Mouse (Mus musculus) cerebellum, adult 2 months (tissue): ENCODE data around the gene Dnal1. TPM values are rescaled to one million over a fixed set of nuclear protein-coding genes. Genes with fewer than 3 reads are reported as not detected.

ENCODE experiments used
- DNase-seq, 2 experiments: peaks; one replicate each; pipeline ENCODE4 v3.0.0; 2021
- H3K27ac ChIP-seq: fragments of 200-500 bp; 2 replicates; pipeline ENCODE4 v1.5.1; 2012; ENCODE audit warnings: low read length, control low read depth, inconsistent platforms; ENCODE audit not compliant: insufficient read depth
- H3K27me3 ChIP-seq: fragments of 200-500 bp; 2 replicates; pipeline ENCODE4 v1.6.1; 2012; ENCODE audit warnings: inconsistent platforms, mild to moderate bottlenecking, low read length, moderate library complexity; ENCODE audit not compliant: control insufficient read depth, insufficient read depth
- H3K4me1 ChIP-seq: fragments of 200-500 bp; 2 replicates; pipeline ENCODE4 v1.6.1; 2011; ENCODE audit warnings: low read length; ENCODE audit not compliant: control insufficient read depth, insufficient read depth
- H3K4me3 ChIP-seq: fragments of 200-500 bp; replicated peaks from 2 replicates; pipeline ENCODE3; 2011; ENCODE audit warnings: mild to moderate bottlenecking, low read depth, low read length, control low read depth; ENCODE audit not compliant: insufficient read depth
- CTCF ChIP-seq: fragments of 200-500 bp; IDR thresholded peaks from 2 replicates; pipeline ENCODE4 v1.5.1; 2011; ENCODE audit warnings: low read depth, mild to moderate bottlenecking, control low read depth, low read length, moderate library complexity, borderline replicate concordance; ENCODE audit not compliant: insufficient read depth
- POLR2A ChIP-seq: fragments of 200-500 bp; IDR thresholded peaks from 2 replicates; pipeline ENCODE4 v1.6.1; 2011; ENCODE audit warnings: low read length, control low read depth, borderline replicate concordance; ENCODE audit not compliant: insufficient read depth
- WGBS: fragments of 180-500 bp; shearing (Covaris S2); methylation state at CpG from one replicate; pipeline ENCODE4 v1.1.7; 2018; 5-methylcytosine and 5-hydroxymethylcytosine counted together
- polyA plus RNA-seq: library from polyadenylated mRNA; depleted of rRNA; stranded (reverse); fragments of >200 nt; gene quantifications from 2 replicates; pipeline ENCODE4 v1.2.3, GENCODE M21; 2012

Gene Dnal1
- polyA plus RNA-seq, 1 experiment, result 22.6 TPM

DNA sequence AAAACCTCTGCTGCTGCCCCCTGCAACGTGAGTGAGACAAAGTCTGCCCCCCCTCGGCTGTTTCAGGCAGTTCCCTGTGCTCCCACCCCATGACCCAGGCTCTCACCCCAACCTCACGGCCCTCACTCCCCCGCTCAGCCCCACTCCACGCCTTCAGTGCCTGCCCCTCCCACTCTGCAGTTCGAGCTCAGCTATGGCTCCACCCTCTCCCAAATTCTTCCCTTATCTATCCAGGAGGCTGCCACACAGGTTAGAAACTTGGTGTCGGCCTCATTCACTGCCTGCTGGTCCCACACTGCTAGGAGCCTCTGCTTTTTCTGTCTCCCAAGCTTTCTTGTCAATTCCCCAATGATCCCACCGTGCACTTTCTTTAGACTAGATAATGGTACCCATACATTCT lies 47.0 kb downstream of the Dnal1 start:
- no peaks in the 10 kb centered on the region for H3K27me3 ChIP-seq
- 84% methylated on average over 8 of the region's 8 CpGs for WGBS
- H3K4me3 ChIP-seq, result no peak overlapping the region
- no peak for DNase-seq
- no peak for TF ChIP-seq POLR2A
- no peak for TF ChIP-seq CTCF
- peaks cover 11% of the 10 kb centered on the region for H3K4me1 ChIP-seq
- no peak overlapping the region for H3K27ac ChIP-seq

DNA sequence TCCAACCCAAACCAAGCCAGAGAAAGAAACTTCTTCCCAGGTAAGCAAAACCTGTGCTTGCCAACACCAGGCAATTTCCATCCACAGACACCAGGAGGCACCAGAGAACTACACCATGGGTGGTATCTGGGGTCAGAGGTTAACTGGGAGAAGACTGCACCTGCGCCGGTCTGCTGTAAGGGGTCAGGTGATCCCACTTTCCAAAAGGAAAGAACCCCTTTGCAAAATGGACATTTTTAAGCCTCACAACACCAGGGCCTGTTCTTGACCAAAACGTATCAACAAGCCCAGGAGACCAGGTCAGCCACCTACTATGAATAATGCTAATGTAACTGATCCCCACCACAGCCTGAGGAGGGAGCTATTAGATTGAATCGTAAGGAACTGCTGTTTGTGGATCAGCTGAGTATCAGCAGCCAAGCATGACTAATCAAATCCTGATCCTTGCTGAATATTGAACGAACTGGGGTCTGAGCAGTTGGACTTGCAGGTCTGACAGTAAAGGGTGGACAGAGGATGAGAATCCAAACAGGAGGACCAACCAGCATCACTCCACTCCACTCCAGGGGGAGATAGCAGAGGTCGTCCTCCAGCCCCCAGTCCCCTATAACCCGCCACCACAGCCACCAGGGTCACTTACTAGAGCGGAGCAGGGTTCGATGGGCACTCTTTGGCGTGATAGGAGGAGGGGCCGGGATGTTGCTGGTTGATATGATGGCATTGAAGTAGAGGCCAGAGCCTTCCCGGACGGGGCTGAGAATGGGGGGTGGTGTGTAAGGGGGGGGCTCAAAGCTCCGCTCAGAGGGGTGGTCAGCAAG lies 47.7 kb downstream of the Dnal1 start:
- DNase-seq, result no peak
- Histone ChIP-seq H3K27me3 (no peaks in the 10 kb centered on the region), H3K4me1 (peaks cover 4% of the 10 kb centered on the region; the same call in 1 of the 2 replicates), H3K27ac (no peak overlapping the region), H3K4me3 (no peak overlapping the region)
- 79% methylated on average over 14 of the region's 14 CpGs for WGBS
- peak; percentile 46 for TF ChIP-seq CTCF
- no peak for TF ChIP-seq POLR2A

DNA sequence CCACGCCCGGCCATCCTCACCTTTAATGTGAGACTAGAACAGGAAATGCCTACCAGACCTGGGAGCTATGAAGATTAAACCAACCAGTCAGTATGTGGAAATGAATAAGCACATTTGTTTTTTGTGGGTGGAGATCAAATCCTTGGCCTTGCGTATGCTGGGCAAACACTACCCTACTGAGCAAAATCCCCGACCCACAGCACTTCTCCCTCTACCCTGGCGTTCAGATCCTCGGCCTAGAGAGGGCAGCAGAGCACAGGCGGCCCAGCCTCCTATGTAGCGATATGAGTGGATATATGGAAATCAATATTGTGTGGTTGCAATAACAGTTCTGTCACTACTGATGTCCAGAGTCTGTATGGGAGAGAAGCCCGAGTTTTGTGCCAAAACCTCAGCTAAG lies 49.0 kb downstream of the Dnal1 start:
- H3K4me1 ChIP-seq, result no peaks in the 10 kb centered on the region; the same call in 1 of the 2 replicates
- H3K27me3 ChIP-seq, result no peaks in the 10 kb centered on the region
- 66% methylated on average over 9 of the region's 9 CpGs for WGBS
- TF ChIP-seq POLR2A (no peak), CTCF (peak; percentile 65)
- no peak overlapping the region for H3K27ac ChIP-seq
- no peak overlapping the region for H3K4me3 ChIP-seq
- DNase-seq, result peak in 1 of 2 experiments; percentile 46

DNA sequence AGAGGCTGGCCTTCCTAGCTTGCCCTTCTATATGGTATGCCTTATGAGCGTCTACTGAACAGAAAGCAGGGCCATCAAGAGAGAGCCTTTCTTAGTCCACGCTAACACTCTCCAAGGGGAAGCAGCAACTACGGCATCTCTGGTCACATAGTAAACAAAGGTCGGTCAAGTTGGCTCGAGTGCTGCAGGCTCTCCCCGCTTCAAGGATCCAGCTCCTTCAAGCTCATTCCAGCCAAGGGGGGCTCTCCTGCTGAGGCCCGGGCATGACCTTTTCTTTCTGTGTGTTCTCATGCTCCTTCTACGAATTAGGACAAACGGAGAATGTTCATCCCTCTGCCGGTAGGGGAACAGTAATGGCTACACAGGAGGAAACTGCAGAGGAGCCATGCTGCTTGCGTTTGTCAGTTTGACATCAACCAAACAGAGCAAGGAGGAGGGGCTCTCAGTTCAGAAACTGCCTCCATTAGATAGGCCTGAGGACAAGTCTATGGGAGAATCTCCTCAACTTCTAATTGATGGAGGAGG lies 49.5 kb downstream of the Dnal1 start:
- Histone ChIP-seq H3K4me3 (no peak overlapping the region), H3K27me3 (no peaks in the 10 kb centered on the region), H3K4me1 (peaks cover 4% of the 10 kb centered on the region), H3K27ac (no peak overlapping the region)
- no peak for DNase-seq
- 63% methylated on average over 11 of the region's 11 CpGs for WGBS
- TF ChIP-seq POLR2A (no peak), CTCF (no peak)

DNA sequence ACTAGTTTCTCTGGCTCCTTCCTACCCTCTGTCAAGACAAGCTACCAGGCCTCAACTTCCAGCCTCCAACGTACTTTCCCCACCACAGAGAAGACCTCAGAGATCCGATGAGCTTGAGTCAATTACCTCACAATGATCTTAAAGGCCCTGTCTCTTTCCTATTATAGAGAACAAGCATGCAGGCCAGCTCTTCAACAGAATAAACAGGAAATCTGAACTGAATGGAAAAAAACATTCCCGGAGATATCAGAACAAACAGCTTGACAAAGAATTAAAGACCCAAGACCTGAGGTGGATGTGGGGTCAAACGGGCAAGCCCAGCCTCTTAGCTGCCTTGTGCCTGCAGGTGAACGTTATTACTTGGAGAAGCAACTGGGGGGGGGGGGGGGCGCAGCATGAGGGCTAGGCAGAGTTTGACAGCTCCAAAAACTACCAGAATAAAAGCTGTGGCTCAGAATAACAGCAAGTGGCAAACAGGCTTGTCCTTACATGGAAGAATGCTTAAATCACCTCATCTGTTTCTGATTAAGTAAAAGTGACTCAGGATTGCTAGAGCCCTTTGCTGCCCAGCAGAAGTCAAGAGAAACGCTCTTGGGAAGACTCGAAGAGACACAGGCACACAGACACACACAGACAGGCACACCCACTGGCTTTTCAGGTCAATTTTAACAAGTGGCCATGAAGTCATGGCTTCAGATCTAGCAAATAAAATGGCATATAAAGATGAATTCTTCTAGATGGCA lies 51.6 kb downstream of the Dnal1 start:
- Histone ChIP-seq H3K4me1 (peaks cover 4% of the 10 kb centered on the region), H3K27me3 (no peaks in the 10 kb centered on the region), H3K27ac (no peak overlapping the region), H3K4me3 (no peak overlapping the region)
- DNase-seq, result no peak
- TF ChIP-seq CTCF (no peak), POLR2A (no peak)
- WGBS, result 69% methylated on average over 8 of the region's 8 CpGs

DNA sequence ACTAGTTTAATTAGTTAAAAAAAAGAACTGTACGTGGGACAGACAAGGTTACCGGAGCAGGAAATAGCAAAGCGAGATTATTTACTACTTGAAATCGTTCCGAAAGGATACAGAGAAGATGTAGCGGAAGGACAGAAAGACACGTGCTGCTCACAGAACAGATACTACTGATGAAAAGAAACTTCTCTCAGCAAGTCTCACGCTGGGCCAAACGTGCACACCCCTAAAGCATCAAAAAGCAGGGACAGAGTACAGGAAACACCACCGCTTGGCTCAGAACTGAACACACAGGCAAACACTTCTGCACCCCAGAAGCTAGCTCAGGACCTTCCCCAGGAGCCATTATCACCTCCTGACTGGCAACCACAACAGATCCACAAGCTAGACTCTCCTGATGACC lies 56.4 kb downstream of the Dnal1 start:
- 87% methylated on average over 10 of the region's 10 CpGs for WGBS
- TF ChIP-seq CTCF (no peak), POLR2A (no peak)
- DNase-seq, result no peak
- Histone ChIP-seq H3K4me1 (peaks cover 35% of the 10 kb centered on the region), H3K4me3 (no peak overlapping the region), H3K27me3 (no peaks in the 10 kb centered on the region), H3K27ac (no peak overlapping the region)

DNA sequence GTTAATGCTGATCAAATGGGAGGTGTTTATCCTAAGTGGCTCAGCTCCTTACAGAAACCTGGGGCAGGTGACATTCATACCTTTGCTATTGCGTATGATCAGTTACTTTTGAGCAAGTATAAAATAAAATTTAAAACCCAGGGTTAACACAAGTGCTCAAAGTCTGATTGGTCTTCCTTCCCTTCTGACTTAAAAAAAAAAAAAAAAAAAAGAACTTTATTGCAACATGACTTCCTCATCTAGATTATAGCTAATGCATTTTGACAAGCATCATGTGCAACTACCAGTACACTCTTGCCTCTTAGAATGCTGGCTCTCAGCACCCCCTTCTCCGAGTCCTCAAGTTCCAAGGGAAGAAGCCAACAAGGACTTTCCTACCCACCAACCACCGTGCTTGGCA lies 58.0 kb downstream of the Dnal1 start:
- WGBS, result 69% methylated on average over 3 of the region's 3 CpGs
- TF ChIP-seq POLR2A, result no peak
- no peak for TF ChIP-seq CTCF
- Histone ChIP-seq H3K27me3 (no peaks in the 10 kb centered on the region), H3K4me3 (no peak overlapping the region), H3K27ac (no peak overlapping the region), H3K4me1 (peaks cover 46% of the 10 kb centered on the region)
- no peak for DNase-seq
